Mouse (Mus musculus) embryo, embryonic 9.5 days (tissue): ENCODE results near the gene Nup188.

Experiments used
- DNase-seq: peaks from one replicate; pipeline ENCODE4 v3.0.0-alpha.2; 2017; ENCODE audit errors: extremely low spot score

The Nup188 gene

DNA sequence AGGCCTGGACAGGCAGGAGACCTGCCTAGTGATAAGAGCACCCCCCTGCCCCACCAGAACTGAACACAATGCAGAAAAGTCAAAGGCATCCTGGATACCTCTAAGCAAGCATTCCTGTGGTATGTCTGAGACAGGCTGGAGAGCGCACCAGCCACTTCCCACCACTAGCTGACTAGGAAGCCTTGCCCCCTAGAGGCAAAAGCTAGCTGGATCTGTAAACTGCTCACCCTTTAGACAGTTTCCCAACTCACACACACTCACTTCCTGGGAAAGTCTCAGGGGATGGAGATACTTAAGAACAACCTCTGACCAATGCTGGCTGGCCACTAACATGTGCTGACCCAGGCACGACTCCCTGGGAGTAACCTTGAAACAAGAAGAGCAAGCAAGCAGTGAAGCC lies 65.0 kb downstream of the Nup188 start:
- no peak for DNase-seq

DNA sequence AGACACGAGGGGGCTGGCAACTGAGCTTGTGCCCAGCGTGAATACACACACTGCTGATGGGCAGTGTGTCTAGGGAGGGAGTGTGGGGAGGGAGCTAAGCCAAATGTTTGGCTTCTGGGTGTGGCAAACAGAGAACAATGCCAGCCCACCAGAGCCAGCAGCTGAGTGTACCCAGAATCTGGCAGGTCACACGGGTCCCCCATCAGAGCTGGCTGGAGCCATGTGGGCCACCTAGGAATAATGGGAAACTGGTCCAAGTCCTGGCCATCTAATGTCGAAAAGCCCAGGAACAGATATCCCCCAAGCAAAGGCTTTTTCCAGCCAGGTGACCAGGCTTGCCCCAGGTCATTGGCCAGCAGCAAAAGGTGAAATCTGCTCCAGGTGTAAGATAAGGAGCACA lies 69.7 kb downstream of the Nup188 start:
- DNase-seq, result no peak

DNA sequence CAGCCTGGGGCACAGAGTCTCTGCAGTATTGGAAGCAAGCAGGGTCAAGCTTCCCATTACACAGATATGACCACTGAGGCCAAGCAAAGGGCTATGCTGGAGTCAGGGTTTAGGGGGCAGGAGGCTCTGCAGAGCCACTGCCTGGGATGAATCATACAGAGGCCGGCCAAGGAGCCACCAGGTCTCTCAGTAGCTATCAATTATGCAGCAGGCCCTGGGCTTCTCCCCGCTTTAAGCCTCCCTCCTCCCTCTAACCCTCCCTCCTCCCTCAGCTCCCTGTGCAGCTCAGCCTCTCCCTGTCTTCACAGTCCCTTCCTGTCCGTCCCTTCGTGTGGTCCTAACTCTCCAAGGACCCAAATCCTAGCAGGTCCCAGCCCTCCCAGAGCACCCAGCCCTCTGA lies 70.1 kb downstream of the Nup188 start:
- no peak for DNase-seq

DNA sequence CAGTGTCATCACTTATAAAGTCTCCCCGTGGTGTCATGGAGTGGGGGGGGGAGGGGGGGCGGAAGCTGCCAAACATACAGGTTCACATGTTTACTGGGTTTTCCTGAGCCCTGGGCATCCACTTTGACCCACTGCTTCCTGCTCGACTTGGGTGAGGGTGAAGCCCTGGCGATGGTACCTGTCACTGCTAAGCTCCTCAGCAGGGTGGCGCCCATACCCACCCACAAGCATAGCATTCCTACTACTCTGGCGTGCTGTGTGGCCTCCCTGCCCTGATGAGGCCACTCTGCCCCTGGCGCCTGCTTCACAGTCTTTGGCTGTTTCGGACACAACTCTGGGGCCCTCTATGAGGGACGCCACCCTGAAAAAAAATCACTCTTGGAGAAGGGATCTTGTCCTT lies 70.7 kb downstream of the Nup188 start:
- no peak for DNase-seq

DNA sequence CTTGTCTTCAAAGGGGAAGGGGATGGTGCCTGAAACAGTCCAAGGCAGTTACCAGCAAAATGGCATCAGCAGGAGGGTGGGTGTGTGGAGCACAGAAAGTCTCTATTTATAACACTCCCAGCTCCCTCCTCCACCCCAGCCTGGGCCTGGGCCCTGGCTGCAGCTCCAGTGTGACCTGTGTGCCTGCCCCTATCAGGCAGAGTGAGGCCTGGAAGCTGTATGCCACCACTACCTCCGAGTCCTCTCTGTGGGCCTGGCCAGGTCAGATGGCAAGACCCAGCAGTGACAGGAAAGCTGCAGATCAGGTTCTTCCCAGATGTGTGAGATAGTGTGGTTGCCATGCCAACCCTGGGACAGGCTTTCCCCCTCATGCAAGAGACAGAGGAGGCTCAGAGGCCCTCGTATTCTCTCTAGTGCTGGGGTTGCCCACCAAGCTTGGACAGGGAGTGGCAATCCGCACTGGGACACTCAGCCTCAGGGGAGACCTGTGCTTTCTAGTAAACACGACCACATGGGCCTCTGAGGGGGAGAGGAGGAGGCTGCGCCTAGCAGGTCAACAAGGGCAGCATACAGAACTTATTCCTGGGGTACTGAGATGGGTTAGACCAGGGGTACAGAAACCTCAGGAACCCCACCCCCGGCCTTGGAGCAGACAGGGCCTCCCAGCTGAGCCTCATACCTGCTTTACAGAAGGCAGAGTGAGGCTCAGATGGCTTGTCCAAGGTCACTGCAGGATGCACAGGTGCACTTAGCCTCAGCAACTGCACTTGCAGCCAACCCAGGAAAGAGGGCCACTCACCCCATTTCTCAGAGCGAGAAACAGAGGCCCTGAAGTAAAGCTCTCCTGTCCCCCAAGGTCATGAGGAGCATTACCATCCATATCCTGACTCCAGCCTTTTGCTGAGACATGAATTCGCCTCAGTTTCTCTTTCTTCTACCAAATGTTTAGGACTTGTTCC lies 71.6 kb downstream of the Nup188 start:
- DNase-seq, result peak; percentile 37

DNA sequence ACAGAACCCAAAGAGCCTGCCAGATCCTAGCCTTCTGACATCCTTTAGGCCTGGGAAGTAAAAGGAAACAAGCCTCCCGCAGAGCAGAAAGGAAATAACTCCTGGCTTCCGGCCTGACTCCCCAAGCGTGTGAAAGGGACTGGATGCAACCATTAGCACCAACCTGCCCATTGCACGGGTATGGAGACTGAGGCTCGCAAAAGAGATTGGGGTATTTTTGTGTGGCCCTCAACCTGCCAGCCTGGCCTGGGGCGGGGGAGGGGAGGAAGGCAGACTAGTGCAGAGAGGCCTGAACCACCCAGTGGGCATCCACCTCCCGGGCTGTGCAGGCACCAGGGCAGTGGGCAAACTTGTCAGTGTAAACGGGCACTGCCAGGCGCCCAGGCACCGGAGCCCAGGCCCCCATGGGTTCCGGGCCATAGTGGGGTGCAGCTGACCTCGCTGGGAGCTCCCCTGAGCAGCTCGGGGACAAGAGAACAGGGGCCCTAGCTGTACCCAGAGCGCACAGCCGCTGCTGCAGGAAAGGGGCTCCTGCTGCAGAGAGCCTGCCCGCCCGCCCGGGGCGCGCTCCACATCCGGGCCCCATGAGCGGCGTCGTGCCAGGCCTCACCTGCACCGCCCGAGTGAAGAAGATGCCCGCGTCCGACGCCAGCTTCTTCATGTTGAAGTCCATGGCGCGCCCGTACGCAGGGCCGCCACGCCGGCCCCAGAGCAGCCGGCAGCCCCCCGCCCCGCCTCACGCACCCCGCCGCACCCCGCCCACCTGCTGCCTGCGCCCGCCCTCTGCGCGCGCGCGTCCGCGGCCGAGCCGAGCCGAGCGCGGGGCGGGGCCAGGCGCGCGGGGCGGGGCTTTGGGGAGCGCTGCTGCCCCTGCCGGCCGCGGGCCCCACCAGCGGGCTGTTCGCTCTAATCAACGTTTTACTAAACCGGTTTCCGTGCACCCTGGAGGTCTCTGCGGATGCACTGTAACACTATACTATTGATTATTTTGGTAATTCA lies 72.6 kb downstream of the Nup188 start, which contains the start of gene Sh3glb2:
Gene Sh3glb2, minus strand, starts transcription at position 805 of the 999 bp plus-strand sequence.
- DNase-seq, result peak; percentile 85

DNA sequence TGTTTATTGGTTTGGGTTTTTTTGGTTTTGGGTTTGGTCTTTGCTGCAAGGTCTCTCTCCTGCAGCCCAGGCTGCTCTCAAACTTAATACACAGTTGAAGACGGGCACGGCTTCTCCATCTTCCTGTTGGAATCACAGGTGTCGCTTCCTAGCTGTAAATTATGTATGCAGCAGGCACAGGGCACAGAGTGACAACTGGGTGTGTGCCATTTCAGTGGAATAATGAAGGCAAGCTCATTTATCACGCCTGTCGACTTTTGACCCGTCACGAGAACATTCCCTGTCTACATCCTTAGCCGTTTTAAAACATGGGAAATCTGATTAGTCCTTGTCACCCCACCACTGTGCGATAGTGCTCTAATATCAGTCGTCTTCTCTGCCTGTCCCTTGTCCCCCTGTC lies 74.4 kb downstream of the Nup188 start:
- no peak for DNase-seq

DNA sequence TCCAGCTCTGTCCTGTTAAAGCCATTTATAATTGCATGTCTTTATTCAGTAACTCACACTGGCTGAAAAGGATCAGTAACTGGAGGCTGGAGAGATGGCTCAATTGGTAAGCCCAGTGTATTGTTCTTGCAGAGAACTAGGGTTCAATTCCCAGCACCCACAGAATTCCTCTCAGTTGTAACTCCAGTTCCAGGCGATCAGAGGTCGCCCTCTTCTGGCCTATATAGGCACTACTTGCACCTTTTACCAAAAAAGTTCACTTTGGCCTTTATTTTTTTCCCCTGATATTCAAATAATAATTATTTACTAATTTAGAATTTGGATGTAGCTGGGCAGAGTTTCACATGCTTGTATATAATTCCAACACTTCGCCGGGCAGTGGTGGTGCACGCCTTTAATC lies 76.7 kb downstream of the Nup188 start:
- no peak for DNase-seq

DNA sequence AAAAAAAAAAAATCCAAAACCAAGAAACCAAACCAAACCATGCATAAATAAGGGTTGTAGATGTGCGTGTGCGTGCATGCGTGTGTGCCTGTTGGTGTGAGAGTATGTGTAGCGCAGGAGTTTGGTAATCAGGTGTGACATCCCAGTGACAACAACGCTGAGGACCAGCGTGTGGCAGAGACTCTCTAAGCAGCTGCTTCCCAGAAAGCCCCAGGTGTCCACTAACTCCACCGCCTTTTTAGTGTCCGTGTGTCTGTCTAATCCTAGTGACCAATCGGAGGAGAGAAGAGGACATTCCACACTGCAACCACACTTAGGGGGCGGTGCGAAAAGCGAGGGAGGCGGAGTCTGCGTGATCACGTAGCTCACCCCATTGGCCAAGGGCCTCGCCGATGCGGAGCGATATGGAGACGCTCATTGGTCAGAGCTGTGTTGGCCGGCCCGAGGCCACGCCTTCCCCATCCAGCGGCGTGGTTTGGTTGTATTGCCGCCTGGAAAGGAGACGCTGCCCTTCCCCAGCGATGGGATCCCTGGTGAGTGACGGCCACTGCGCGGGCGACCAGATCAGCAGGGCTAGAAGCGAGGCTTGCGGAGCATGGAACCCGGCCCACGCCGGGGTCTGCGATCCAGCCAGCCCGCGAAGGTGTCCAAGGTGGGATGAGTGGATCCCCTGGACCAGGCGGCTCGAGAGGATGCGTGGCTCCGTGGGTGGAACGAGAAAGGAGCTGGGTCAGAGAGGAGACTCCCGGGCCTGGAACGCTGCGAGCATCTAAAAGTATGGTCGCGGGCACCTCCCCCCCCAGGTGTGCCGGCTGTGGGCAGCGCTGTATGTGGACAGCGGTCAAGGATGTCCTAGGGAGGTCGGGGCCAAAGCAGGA lies 77.8 kb downstream of the Nup188 start, which contains the start of gene Miga2:
Gene Miga2, plus strand, starts transcription at position 461 of the 878 bp plus-strand sequence.
- DNase-seq, result peak; percentile 99

DNA sequence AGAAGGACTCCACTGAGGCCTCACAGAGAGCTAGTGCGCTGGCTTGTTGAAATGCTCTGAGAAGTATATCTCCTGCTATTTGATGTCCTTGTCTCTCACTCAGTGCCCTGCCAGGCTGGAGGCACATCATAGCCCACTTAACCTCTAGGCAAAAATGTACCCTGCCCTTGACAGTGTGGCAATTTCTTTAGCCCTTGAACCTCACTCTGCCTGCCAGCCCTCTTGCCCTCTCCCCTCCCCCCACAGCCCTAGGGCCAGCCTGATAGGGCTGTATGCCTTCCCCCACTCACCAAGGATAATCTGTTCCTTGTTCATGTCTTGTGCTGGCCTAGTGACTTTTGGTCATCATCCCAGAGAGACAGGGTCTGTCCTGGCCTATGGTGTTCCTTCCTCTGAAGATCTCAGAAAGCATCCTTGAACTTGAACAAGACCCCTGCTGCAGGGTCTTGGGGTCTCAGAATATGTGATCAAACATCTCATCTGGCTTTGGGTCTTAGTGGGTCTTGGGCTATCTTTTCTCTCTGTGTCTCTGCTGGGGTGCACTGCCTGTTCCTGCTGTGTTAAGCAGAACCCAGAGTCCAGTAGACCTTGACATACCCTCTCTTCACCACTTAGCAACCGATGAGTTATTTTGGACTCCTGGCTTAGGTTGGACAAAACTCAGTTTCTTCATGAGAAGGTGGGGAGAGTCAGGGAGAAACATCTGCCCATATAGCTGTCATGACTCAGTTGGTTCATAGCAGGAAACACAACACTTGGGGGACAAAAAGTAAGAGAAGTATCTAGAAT lies 79.3 kb downstream of the Nup188 start:
- DNase-seq, result no peak

DNA sequence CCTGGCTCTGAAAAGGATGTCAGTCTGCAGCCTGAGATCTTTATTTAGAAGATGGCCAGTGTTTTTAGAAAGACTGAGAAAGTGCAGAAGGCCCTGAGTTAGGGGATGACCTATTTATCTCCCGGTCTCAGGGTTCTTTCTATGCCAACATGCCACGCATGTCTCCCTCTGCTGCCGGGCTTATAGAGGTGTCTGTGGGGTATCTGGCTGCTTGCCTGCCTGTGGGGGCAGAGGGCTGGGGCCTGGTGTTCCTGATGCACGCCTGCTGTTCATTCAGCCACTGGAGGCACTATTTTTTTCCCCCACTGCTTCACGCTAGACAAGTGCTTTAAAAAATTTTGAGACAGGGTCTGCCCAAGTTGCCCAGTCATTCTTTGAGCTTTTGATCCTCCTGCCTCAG lies 80.0 kb downstream of the Nup188 start:
- DNase-seq, result no peak

DNA sequence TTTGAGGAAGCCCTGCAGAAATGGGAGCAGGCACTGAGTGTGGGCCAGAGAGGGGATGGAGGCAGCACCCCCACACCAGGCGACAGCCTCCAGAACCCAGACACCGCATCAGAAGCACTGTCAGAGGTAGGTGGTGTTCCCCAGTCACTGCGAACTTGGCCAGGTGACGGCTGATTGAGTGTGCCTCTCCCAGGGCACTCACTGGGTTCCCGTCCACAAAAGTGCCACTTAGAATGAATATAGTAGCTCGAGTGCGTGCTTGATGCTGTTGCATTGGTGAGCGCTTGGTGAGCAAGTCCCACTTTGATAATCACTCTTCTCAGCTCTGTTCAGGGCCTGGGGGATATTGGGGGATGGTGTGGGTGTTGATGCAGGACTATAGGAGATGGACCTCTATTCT lies 85.3 kb downstream of the Nup188 start:
- no peak for DNase-seq

DNA sequence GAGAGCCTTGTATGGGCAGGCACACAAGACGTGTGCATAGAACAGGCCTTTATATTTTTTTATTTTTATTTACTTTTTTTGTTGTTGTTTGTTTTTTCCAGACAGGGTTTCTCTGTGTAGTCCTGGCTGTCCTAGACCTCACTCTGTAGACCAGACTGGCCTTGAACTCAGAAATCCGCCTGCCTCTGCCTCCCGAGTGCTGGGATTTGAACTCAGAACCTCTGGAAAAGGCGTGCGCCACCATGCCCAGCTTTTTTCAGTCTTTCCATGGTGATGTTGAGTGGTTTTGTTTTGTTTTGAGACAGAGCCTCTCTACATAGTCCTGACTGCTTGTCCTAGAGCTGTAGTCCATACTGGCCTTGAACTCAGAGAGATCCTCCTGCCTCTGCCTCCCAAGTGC lies 86.5 kb downstream of the Nup188 start:
- DNase-seq, result no peak

DNA sequence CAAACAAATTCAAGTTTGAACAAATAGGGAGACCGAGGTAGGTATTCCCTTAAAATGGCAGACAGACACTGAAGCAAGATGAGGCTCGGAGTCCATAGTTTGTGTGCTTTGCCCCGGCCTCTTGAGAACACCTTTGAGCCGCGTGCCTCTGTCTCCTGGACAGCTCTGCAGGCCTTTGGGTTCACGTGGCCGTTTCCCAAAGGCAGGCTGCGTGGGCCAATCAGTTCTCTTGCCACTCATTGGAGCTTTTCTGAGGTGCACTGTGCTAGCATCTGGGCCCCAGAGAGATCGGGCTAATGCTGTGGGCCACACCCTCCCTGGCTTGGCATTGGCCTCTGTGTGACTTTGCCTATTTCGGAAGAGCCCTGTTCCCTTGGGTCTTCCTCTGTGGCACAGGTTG lies 89.7 kb downstream of the Nup188 start:
- no peak for DNase-seq

DNA sequence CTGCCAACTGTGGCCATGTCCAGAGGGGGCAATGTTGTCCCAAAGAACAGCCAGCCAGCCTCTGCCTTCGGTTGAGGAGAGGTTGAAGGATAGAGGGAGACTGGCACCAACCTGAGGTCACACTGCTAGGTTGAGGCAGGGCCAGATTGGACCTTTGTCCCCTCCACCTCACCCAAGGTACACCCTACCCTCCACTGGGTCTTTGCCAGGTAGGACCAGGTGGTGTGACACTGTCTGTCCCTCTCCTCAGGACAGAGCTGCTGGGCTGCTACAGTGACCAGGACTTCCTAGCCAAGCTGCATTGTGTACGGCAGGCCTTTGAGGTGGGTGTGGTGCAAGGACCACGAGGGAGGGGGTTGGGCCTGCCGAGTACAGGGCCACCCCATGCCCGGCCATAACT lies 91.5 kb downstream of the Nup188 start:
- DNase-seq, result no peak

DNA sequence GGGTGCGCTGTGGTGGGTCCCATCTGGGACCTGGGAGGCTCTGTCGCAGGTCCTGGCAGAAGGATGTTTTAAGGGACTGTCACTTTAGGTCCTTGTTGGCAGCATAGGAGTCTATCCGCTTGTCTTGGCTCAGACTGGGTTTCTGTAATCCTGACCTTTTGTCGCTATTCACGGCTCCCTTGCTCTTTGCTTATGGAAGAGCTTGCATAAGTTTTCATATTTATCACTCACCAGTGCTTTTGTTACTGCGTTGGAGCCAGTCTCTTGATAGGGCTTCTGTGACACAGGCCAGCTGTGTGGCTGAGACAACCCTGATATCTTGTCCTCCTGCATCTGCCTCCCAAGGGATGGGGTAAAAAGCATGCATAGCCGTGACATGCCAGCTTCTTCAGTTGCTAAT lies 93.1 kb downstream of the Nup188 start:
- no peak for DNase-seq

DNA sequence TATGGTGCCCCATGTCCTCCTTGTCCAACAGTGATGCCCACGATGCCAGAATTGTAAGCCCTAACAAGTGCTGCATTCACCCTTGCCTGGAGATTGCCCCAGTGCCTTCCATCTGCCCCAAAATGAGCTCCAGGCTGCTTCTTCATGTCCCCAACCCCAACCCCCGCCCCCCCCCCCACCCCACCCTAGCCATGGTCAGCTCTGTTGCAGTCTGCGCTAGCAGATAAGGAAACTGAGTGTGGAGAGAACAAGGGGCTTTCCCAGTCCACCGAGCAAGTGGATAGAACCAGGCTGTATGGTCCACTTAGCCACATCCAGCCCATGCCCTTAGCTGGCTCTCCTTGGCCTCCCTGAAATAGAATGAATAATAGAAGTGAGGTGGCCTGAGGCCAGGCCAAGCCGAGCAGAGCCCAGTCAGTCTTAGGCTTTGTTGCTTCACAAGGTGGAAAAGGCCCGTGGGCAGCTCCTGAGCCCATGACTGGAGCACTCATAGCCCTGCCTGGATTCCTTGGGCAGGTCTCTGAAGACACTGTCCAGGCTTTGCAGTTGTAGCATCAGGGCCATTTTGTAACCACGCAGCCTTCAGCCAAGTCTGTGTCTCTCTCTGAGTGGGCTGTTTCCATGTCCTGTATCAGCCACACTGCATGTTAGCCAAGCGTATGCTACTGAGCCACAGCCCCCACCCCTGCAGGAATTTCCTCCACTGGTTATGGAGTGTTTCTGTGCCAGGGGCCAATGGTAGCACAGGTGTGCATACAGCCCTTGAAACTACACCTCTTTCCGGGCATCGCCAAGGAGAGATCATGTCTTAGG lies 94.6 kb downstream of the Nup188 start:
- no peak for DNase-seq

DNA sequence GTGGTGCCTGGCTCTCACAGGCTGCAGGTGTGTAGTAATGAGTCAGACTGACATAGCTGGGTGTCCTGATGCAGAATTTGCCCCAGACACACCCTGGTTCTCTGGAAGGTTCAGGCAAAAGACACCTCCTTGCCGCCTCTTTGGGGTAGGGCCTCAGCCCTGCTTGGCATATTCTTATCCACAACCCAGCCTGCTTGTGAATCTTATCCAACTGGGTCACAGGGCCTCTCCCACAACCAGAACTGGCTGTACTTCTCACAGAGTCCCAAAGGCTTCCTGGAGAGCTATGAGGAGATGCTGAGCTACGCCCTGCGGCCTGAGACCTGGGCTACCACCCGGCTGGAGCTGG lies 95.2 kb downstream of the Nup188 start:
- DNase-seq, result no peak

DNA sequence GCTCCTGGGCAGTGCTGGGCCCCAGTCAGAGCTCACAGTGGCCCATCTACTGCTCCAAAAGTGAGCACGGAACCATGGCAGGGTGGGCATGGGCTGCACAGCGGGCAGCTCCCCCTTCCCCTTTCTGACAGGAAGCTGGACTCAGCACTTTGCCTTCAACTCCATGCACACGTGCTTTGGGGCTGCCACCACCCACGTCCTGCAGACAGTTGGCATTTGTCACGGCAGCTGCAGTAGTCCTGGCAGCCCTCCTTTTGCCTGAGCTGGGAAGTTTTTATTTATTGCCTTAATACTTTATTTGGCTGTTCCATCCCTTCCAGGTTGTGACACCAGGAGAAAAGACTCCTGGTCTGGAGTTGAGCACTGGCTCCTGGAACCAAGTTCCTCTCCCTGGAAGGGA lies 98.6 kb downstream of the Nup188 start:
- DNase-seq, result no peak

DNA sequence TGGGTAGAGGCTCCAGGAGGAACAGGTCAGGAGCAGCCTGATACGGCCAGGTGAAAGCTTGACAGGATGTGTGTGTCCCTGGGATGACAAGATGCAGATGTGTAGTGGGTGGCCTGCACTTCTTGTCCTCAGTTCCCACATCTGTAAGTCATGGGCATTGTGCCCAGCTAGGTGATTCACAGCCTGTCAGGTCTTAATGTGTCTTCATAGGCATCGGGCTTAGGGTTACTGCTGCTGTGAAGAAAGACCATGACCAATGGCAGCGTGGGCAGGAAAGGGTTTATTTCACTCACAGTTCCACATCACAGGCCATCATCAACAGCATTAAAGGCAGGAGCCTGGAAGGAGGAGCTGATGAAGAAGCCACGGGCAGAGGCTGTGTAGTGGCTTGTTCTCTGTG lies 99.4 kb downstream of the Nup188 start:
- DNase-seq, result no peak
